ENCODE assay signal across 10 mouse cellular contexts in the genomic region with DNA sequence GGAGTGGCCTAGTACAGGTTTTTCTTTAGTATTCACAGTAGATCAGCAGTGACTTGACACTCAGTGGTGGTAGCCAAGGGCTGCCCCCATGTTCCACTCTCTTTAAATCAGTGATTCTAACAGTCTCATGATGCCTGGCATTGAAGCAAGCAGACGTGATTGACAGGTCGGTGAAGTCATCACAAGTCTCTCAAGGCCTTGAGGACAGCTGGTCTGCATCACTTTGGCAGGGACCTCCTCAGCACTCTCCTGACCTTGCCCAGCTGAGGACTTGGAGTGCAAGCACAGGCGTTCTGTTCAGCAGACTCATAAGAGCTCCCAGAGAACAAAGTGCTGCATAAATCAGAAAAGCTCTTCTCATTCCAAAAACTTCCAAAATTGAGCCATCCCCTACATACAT.
DNase-seq lines count a peak whose midpoint lies in the region; ATAC-seq and TF ChIP-seq lines count a peak whose summit lies in the region.
"Had no signal": no experiment of that assay in that cellular context is flagged by ENCODE, and none has a peak within 500 bp of the region (broad histone marks: within the 10 kb centered on the region; RNA-seq: fewer than 3 reads in every experiment).

No protein-coding gene starts in this region.

- peak; percentile 35; the same call in 1 of the 2 replicates for ATAC-seq in forebrain, embryonic 16.5 days
- peak; percentile 83 for ATAC-seq in hindbrain, postnatal 0 days

- H3K9ac ChIP-seq in forebrain, embryonic 16.5 days (replicated peaks; ENCODE audit: low read depth, low read length), result no peak overlapping the region
- H3K9ac ChIP-seq in hindbrain, postnatal 0 days (replicated peaks; ENCODE audit: low read length), result no peak overlapping the region
- H3K9ac ChIP-seq: limb, embryonic 12.5 days had no signal

- no peaks in the 10 kb centered on the region for H3K9me3 ChIP-seq in forebrain, embryonic 16.5 days (ENCODE audit: control insufficient read depth, low read length)
- H3K9me3 ChIP-seq in hindbrain, postnatal 0 days (ENCODE audit: low read length), result no peaks in the 10 kb centered on the region
- H3K9me3 ChIP-seq: G1E; limb, embryonic 12.5 days had no signal

- no peaks in the 10 kb centered on the region for H3K27me3 ChIP-seq in forebrain, embryonic 16.5 days (replicated peaks; ENCODE audit: control insufficient read depth, insufficient read depth, low read length)
- no peaks in the 10 kb centered on the region for H3K27me3 ChIP-seq in hindbrain, postnatal 0 days (ENCODE audit: insufficient read depth, low read length)
- H3K27me3 ChIP-seq: limb, embryonic 12.5 days had no signal

- H3K4me3 ChIP-seq in forebrain, embryonic 16.5 days (replicated peaks; ENCODE audit: low read length), result no peak overlapping the region
- H3K4me3 ChIP-seq in hindbrain, postnatal 0 days (ENCODE audit: low read length), result no peak overlapping the region
- H3K4me3 ChIP-seq: limb, embryonic 12.5 days had no signal

- WGBS in forebrain, embryonic 16.5 days, result 54% methylated on average over 3 of the region's 3 CpGs
- WGBS in hindbrain, postnatal 0 days, result 39% methylated on average over 3 of the region's 3 CpGs

- H3K4me1 ChIP-seq in forebrain, embryonic 16.5 days (replicated peaks; ENCODE audit: control insufficient read depth, insufficient read depth, low read length), result peaks cover 12% of the 10 kb centered on the region
- H3K4me1 ChIP-seq in hindbrain, postnatal 0 days (ENCODE audit: insufficient read depth, low read length), result no peaks in the 10 kb centered on the region

- no peak for TF ChIP-seq CTCF in hindbrain, postnatal 0 days (IDR thresholded peaks at IDR 0.05; ENCODE audit: low read depth)

- no peaks in the 10 kb centered on the region for H3K36me3 ChIP-seq in forebrain, embryonic 16.5 days (ENCODE audit: control insufficient read depth, insufficient read depth)
- H3K36me3 ChIP-seq in hindbrain, postnatal 0 days (ENCODE audit: insufficient read depth, low read length), result no peaks in the 10 kb centered on the region
- H3K36me3 ChIP-seq: G1E; limb, embryonic 12.5 days had no signal

- H3K27ac ChIP-seq in forebrain, embryonic 16.5 days (ENCODE audit: low read length), result no peak overlapping the region
- no peak overlapping the region for H3K27ac ChIP-seq in hindbrain, postnatal 0 days
- H3K27ac ChIP-seq: limb, embryonic 12.5 days had no signal

- no peak overlapping the region for H3K4me2 ChIP-seq in forebrain, embryonic 16.5 days (ENCODE audit: low read length)
- no peak overlapping the region for H3K4me2 ChIP-seq in hindbrain, postnatal 0 days (ENCODE audit: low read depth, low read length)
- H3K4me2 ChIP-seq: limb, embryonic 12.5 days had no signal

- DNase-seq in kidney, adult 9 months, result peak; percentile 39
- no peak for DNase-seq in kidney, adult 8-10 months
- peak; percentile 69 for DNase-seq in adrenal gland, postnatal 10 days
- peak; percentile 62 for DNase-seq in hindbrain, postnatal 0 days (ENCODE audit: low spot score)
- no peak for DNase-seq in cerebellum, postnatal 4 days (ENCODE audit: low spot score in 2 of 2)
- no peak for DNase-seq in spleen, postnatal 4 days (ENCODE audit: low spot score in 2 of 2)
- no peak for DNase-seq in B cell, adult 2 months

Comparison
In these comparisons a context has a peak if more than half of its experiments do, and no peak if none do; other contexts are left out.
1. DNase-seq: peak in kidney, adult 9 months (single experiment), adrenal gland, postnatal 10 days (single experiment) and hindbrain, postnatal 0 days (single experiment); none in kidney, adult 8-10 months (0 of 2), cerebellum, postnatal 4 days (0 of 2), spleen, postnatal 4 days (0 of 2) and B cell, adult 2 months (0 of 2).